Mouse (Mus musculus): Measurements from ENCODE around the gene Usp29. TPM values are rescaled to one million over a fixed set of nuclear protein-coding genes. Genes with fewer than 3 reads are reported as not detected.

The Usp29 gene
- polyA plus RNA-seq, 1 experiment from 2014 or later, result 13.0 TPM

DNA sequence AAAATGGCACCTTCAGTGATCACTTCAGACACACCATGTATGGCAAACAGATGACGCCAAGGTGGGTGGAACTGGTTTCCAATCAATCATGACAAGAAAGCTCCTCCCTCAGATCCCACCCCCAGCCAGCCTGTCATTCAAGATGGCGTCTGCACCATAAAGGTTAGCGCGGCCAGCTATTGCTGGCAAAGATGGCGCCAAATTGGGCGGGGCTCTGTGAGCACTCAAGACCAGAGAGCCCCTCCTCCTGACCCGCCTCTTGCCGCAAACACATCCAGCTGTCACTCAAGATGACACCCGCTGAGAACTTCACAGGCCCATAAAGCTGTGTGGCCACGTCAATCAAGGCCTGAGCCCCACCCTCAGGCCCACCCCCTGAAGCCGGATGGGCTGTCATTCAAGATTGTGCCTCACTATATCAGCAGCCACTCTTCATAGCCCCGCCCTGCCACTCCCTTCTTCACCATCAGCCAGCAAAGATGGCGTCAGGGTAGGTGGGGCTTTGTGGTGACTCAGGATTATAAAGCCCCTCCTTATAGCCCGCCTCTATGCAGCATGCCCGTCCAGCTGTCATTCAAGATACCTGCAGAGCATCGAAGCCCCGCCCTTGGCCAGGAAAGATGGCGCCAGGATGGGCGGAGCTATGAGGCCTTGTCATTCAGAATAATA, 2.0 kb upstream of the Usp29 start:
- 52% methylated on average over 19 of the region's 19 CpGs for WGBS
- H3K36me3 ChIP-seq (ENCODE audit: control insufficient read depth, insufficient read depth, low read length), result no peaks in the 10 kb centered on the region; the same call in 1 of the 2 replicates
- peak; percentile 83 for ATAC-seq (ENCODE audit: insufficient read depth, low FRiP score, low TSS enrichment)
- no peak overlapping the region for H3K9ac ChIP-seq (ENCODE audit: low read length)
- H3K4me2 ChIP-seq (ENCODE audit: low read depth), result peak overlapping the region; percentile 34
- DNase-seq (ENCODE audit: low spot score), result peak; percentile 90
- peak overlapping the region; percentile 50 for H3K4me3 ChIP-seq (ENCODE audit: low read depth, low read length)
- no peaks in the 10 kb centered on the region for H3K27me3 ChIP-seq (ENCODE audit: control insufficient read depth, insufficient read depth, low read length)
- H3K9me3 ChIP-seq (ENCODE audit: control insufficient read depth, low read length), result peaks cover 17% of the 10 kb centered on the region
- H3K27ac ChIP-seq (ENCODE audit: low read depth, low read length), result peak overlapping the region; percentile 85
- H3K4me1 ChIP-seq (ENCODE audit: control insufficient read depth, insufficient read depth, low read length), result no peaks in the 10 kb centered on the region

DNA sequence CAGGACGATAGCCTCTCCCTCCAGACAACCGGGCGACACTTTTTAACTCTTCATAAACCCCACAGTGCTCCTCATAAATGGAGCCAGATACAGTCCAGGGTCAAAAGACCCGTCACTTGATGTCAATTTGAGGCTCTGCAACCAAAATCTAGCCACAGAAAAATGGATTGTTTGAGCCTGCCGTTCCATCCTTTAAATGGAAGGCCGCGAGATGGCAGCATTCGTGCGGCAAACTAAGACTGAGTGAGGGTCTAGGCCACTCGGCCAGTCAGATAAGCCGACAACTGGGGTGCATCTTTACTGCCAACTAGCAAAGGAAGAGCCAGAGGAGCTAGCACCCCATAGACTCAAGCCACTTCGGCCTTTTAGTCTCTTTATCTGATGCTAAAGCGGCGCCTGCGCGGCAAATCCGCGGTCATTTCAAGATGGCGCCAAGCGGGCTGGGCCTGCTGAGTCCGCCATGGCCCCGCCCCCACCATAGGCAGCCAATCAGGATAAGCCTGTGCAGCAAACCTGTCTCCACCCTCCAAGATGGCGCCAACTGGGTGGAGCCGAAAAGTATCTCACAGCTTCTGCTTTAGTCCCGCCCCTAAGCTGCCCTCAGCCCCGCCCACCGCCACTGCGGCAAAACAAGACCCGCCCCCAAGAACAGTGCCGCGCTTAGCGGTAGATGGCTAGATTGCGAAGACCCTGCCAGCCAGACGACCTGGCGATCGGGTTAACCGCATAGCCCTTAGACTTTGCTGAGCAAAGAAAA, 1.1 kb upstream of the Usp29 start:
- Histone ChIP-seq H3K4me3 (ENCODE audit: low read depth, low read length) (peak overlapping the region; percentile 50), H3K9me3 (ENCODE audit: control insufficient read depth, low read length) (peaks cover 17% of the 10 kb centered on the region), H3K9ac (ENCODE audit: low read length) (peak overlapping the region; percentile 59), H3K4me2 (ENCODE audit: low read depth) (peak overlapping the region; percentile 41), H3K27me3 (ENCODE audit: control insufficient read depth, insufficient read depth, low read length) (no peaks in the 10 kb centered on the region), H3K36me3 (ENCODE audit: control insufficient read depth, insufficient read depth, low read length) (no peaks in the 10 kb centered on the region; the same call in 1 of the 2 replicates), H3K27ac (ENCODE audit: low read depth, low read length) (peak overlapping the region; percentile 85), H3K4me1 (ENCODE audit: control insufficient read depth, insufficient read depth, low read length) (no peaks in the 10 kb centered on the region)
- DNase-seq (ENCODE audit: low spot score) (peak; percentile 92), ATAC-seq (ENCODE audit: insufficient read depth, low FRiP score, low TSS enrichment) (peak; percentile 61)
- 51% methylated on average over 37 of the region's 37 CpGs for WGBS

DNA sequence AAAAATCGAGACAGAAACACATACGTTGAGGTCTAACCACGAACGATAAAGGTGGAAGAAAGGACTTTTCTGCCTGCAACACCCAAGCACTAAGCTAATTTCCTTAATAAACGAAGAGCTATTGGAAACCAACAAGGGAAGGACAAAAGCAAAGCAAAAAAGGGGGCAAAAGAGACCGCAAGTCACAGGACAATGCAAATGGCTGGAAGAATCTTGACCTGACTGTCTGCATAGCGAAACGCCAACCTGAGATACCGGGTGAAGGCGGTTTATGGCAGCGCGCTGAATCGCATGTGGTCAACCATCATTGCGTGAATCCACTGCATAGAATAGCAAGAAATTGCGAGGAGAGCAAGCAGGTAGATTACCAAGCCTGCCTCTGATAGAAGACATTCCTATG, 423 bp downstream of the Usp29 start:
- WGBS, result 49% methylated on average over 15 of the region's 15 CpGs
- no peak for ATAC-seq (ENCODE audit: insufficient read depth, low FRiP score, low TSS enrichment)
- no peaks in the 10 kb centered on the region for H3K4me1 ChIP-seq (ENCODE audit: control insufficient read depth, insufficient read depth, low read length)
- DNase-seq (ENCODE audit: low spot score), result peak; percentile 44
- peaks cover 17% of the 10 kb centered on the region for H3K9me3 ChIP-seq (ENCODE audit: control insufficient read depth, low read length)
- H3K27me3 ChIP-seq (ENCODE audit: control insufficient read depth, insufficient read depth, low read length), result no peaks in the 10 kb centered on the region
- H3K4me2 ChIP-seq (ENCODE audit: low read depth), result peak overlapping the region; percentile 41
- no peak overlapping the region for H3K27ac ChIP-seq (ENCODE audit: low read depth, low read length)
- no peaks in the 10 kb centered on the region for H3K36me3 ChIP-seq (ENCODE audit: control insufficient read depth, insufficient read depth, low read length)
- H3K4me3 ChIP-seq (ENCODE audit: low read depth, low read length), result peak overlapping the region; percentile 50
- peak overlapping the region; percentile 19; the same call in 1 of the 2 replicates for H3K9ac ChIP-seq (ENCODE audit: low read length)

DNA sequence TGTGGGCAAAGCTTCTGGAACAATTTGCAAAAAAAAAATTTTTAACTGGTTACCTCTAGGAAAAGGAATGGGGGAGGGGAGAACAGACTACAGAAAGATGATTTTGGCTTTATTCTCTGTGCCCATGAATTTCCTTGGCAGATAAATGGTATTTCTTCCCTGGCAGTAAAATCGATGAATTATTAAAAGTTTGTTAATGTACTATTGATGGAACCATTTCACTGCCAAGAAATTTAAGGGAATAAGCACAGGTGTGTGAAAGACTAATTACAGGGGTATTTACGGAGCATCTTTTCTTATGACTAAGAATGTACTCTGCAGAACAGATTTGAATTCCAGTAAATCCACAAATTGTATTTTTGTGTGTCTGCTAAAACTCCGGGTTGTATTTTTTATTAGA, 995 bp downstream of the Usp29 start:
- Histone ChIP-seq H3K27ac (ENCODE audit: low read depth, low read length) (no peak overlapping the region), H3K9me3 (ENCODE audit: control insufficient read depth, low read length) (peaks cover 17% of the 10 kb centered on the region), H3K27me3 (ENCODE audit: control insufficient read depth, insufficient read depth, low read length) (no peaks in the 10 kb centered on the region), H3K4me2 (ENCODE audit: low read depth) (peak overlapping the region; percentile 41), H3K4me1 (ENCODE audit: control insufficient read depth, insufficient read depth, low read length) (no peaks in the 10 kb centered on the region), H3K9ac (ENCODE audit: low read length) (no peak overlapping the region), H3K36me3 (ENCODE audit: control insufficient read depth, insufficient read depth, low read length) (no peaks in the 10 kb centered on the region), H3K4me3 (ENCODE audit: low read depth, low read length) (peak overlapping the region; percentile 50)
- DNase-seq (ENCODE audit: low spot score) (no peak), ATAC-seq (ENCODE audit: insufficient read depth, low FRiP score, low TSS enrichment) (no peak)
- 47% methylated on average over 3 of the region's 3 CpGs for WGBS

DNA sequence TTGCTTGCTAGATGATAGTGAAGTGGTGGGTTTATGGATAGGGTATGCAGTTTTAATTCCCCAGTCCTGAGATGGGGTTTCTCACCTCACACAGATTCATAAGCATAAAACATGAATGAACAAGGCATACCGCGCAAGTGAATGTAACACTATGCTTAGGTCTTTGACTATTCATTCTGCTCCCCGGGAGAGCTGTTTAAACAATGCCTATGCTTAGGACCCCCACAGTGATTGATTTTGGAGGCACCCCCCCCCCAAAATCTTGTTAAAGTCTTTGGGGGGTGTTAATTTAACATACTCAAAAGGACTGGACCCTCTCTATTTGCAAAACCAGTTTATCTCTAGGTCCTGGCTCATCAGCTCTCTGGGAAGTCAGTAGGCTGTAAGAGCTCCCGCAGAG, 1.6 kb downstream of the Usp29 start:
- Histone ChIP-seq H3K4me2 (ENCODE audit: low read depth) (peak overlapping the region; percentile 41), H3K9ac (ENCODE audit: low read length) (peak overlapping the region; percentile 40), H3K36me3 (ENCODE audit: control insufficient read depth, insufficient read depth, low read length) (no peaks in the 10 kb centered on the region), H3K27ac (ENCODE audit: low read depth, low read length) (no peak overlapping the region), H3K4me3 (ENCODE audit: low read depth, low read length) (peak overlapping the region; percentile 50), H3K4me1 (ENCODE audit: control insufficient read depth, insufficient read depth, low read length) (no peaks in the 10 kb centered on the region), H3K9me3 (ENCODE audit: control insufficient read depth, low read length) (peaks cover 17% of the 10 kb centered on the region), H3K27me3 (ENCODE audit: control insufficient read depth, insufficient read depth, low read length) (no peaks in the 10 kb centered on the region)
- 28% methylated on average over 4 of the region's 4 CpGs for WGBS
- ATAC-seq (ENCODE audit: insufficient read depth, low FRiP score, low TSS enrichment) (no peak), DNase-seq (ENCODE audit: low spot score) (no peak)

DNA sequence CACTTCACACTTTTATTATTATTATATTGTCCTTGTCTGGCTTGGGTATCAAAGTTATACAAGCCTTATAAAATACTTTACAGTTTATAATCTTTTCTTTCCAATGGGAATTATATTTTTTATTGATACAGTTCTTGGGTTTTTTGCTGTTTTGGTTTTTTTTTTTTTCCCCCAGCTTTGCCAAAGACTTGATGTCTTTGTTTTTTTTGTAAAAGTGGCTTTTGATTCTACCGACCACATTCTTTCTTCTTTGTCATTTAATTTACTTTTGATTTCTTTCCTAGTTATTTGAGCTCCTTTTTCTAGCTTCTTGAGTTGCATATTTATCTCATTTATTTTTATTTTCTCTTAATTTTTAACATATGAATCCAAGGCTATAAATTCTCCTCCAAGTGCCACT, 5.7 kb downstream of the Usp29 start:
- WGBS, result 82% methylated on average over 1 of the region's 1 CpGs
- no peaks in the 10 kb centered on the region for H3K4me1 ChIP-seq (ENCODE audit: control insufficient read depth, insufficient read depth, low read length)
- no peaks in the 10 kb centered on the region for H3K9me3 ChIP-seq (ENCODE audit: control insufficient read depth, low read length)
- DNase-seq (ENCODE audit: low spot score), result no peak
- H3K9ac ChIP-seq (ENCODE audit: low read length), result no peak overlapping the region
- no peaks in the 10 kb centered on the region for H3K27me3 ChIP-seq (ENCODE audit: control insufficient read depth, insufficient read depth, low read length)
- no peak overlapping the region for H3K27ac ChIP-seq (ENCODE audit: low read depth, low read length)
- no peak overlapping the region for H3K4me3 ChIP-seq (ENCODE audit: low read depth, low read length)
- H3K4me2 ChIP-seq (ENCODE audit: low read depth), result no peak overlapping the region
- no peaks in the 10 kb centered on the region for H3K36me3 ChIP-seq (ENCODE audit: control insufficient read depth, insufficient read depth, low read length)
- no peak for ATAC-seq (ENCODE audit: insufficient read depth, low FRiP score, low TSS enrichment)

DNA sequence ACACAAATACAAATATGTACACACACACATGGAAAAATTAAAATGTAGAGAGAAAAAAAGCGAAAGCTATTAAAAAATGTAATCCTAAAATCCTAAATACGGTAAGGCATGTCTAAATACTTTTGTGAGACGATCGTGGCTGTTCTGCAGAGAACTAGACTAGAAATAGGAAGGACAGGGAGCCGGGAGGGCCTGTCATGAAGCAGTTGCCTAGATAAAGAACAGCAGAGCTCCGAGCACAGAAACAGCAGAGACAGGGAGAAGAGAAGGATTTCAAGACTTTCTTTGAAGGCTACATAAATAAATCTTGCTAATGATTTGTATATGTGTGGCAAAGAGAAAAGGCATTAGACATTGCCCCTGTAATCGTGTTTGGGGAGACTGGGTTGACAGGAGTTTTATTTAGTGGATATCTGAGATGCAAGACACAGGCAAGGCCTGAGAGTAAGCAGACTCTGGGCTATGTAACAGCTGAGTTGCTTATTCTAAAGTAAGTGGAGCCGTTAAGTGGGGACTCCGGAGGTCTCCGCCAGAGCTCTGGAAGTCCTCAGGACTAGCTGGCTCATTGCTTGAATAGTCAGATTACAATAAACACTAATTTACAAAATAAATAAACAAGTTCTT, 14.0 kb downstream of the Usp29 start:
- Histone ChIP-seq H3K4me3 (ENCODE audit: low read depth, low read length) (no peak overlapping the region), H3K4me2 (ENCODE audit: low read depth) (no peak overlapping the region), H3K9ac (ENCODE audit: low read length) (no peak overlapping the region), H3K27ac (ENCODE audit: low read depth, low read length) (no peak overlapping the region), H3K4me1 (ENCODE audit: control insufficient read depth, insufficient read depth, low read length) (no peaks in the 10 kb centered on the region), H3K9me3 (ENCODE audit: control insufficient read depth, low read length) (no peaks in the 10 kb centered on the region), H3K27me3 (ENCODE audit: control insufficient read depth, insufficient read depth, low read length) (no peaks in the 10 kb centered on the region), H3K36me3 (ENCODE audit: control insufficient read depth, insufficient read depth, low read length) (no peaks in the 10 kb centered on the region)
- DNase-seq (ENCODE audit: low spot score) (no peak), ATAC-seq (ENCODE audit: insufficient read depth, low FRiP score, low TSS enrichment) (no peak)
- 72% methylated on average over 10 of the region's 10 CpGs for WGBS

DNA sequence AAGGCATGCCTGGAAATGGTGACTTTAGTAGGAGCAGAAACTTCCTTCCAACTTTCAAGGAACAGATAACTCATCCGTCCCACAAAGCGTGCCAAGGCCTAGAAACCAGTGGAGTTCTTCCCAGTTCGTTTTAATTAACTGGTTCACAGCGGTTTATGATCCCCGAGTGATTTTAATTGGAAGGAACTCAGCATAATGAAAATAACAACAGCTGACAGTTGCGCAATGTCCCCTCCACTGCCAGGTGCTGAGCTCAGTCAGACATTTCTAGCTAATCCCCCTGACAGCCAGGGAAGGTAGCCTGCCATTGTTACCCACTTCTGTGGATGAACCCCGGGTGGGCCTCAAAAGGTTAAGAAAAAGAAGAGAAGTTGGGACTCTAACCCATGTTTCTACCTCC, 18.8 kb downstream of the Usp29 start:
- ATAC-seq (ENCODE audit: insufficient read depth, low FRiP score, low TSS enrichment) (no peak), DNase-seq (ENCODE audit: low spot score) (no peak)
- Histone ChIP-seq H3K4me3 (ENCODE audit: low read depth, low read length) (no peak overlapping the region), H3K27me3 (ENCODE audit: control insufficient read depth, insufficient read depth, low read length) (no peaks in the 10 kb centered on the region), H3K36me3 (ENCODE audit: control insufficient read depth, insufficient read depth, low read length) (no peaks in the 10 kb centered on the region), H3K27ac (ENCODE audit: low read depth, low read length) (no peak overlapping the region), H3K9ac (ENCODE audit: low read length) (no peak overlapping the region), H3K9me3 (ENCODE audit: control insufficient read depth, low read length) (no peaks in the 10 kb centered on the region), H3K4me2 (ENCODE audit: low read depth) (no peak overlapping the region), H3K4me1 (ENCODE audit: control insufficient read depth, insufficient read depth, low read length) (no peaks in the 10 kb centered on the region)
- 80% methylated on average over 7 of the region's 7 CpGs for WGBS

Data from neural tube, embryonic 11.5 days (tissue).